Mouse (Mus musculus): Measurements from ENCODE around the gene Fthl17b. TPM values are rescaled to one million over a fixed set of nuclear protein-coding genes. Genes with fewer than 3 reads are reported as not detected.
"Not testable (repeated sequence)": the region's sequence is repeated elsewhere in the genome, so short reads cannot be mapped to it uniquely, and the experiment has no call there.

The Fthl17b gene
- total RNA-seq (2014; rRNA removed): not detected in 2 replicates
- polyA plus RNA-seq (2012; rRNA removed): not detected in 2 replicates

- not testable (repeated sequence) for H3K4me3 ChIP-seq (ENCODE audit: insufficient read depth, low read depth, low read length); H3K79me2 ChIP-seq (ENCODE audit: control insufficient read depth, insufficient read depth, low read length); H3K4me1 ChIP-seq (ENCODE audit: control insufficient read depth, insufficient read depth, low read length); H3K27me3 ChIP-seq (ENCODE audit: control insufficient read depth, insufficient read depth, low read length); H3K27ac ChIP-seq (replicated peaks; ENCODE audit: insufficient read depth, low read depth, low read length); H3K36me3 ChIP-seq (ENCODE audit: control insufficient read depth, insufficient read depth, low read length); DNase-seq (ENCODE audit: extremely low read depth, low read depth, low spot score); H3K9ac ChIP-seq (ENCODE audit: low read depth, low read length)
- WGBS: 95% methylated on average over 4 of the region's 11 CpGs
These were observed at the start of gene Fthl17b for GRCm38 (mm10) chrX:8962875-8963274. TSS of gene Fthl17b (minus strand) at chrX:8962975.

GRCm38 (mm10) chrX:8986655-8987054, 23.9 kb upstream of the Fthl17b start, which contains the start of gene Fthl17d:
TSS of gene Fthl17d (minus strand) at chrX:8986755.
- not testable (repeated sequence) for H3K79me2 ChIP-seq (ENCODE audit: control insufficient read depth, insufficient read depth, low read length); H3K9ac ChIP-seq (ENCODE audit: low read depth, low read length); H3K4me3 ChIP-seq (ENCODE audit: insufficient read depth, low read depth, low read length); H3K4me1 ChIP-seq (ENCODE audit: control insufficient read depth, insufficient read depth, low read length); H3K27me3 ChIP-seq (ENCODE audit: control insufficient read depth, insufficient read depth, low read length); H3K36me3 ChIP-seq (ENCODE audit: control insufficient read depth, insufficient read depth, low read length); H3K27ac ChIP-seq (replicated peaks; ENCODE audit: insufficient read depth, low read depth, low read length); DNase-seq (ENCODE audit: extremely low read depth, low read depth, low spot score)
- no CpG with 5 or more reads among the region's 9 CpGs for WGBS

- not testable (repeated sequence) for DNase-seq (ENCODE audit: extremely low read depth, low read depth, low spot score); H3K4me3 ChIP-seq (ENCODE audit: insufficient read depth, low read depth, low read length); H3K9ac ChIP-seq (ENCODE audit: low read depth, low read length); H3K4me1 ChIP-seq (ENCODE audit: control insufficient read depth, insufficient read depth, low read length); H3K27ac ChIP-seq (replicated peaks; ENCODE audit: insufficient read depth, low read depth, low read length); H3K79me2 ChIP-seq (ENCODE audit: control insufficient read depth, insufficient read depth, low read length); H3K27me3 ChIP-seq (ENCODE audit: control insufficient read depth, insufficient read depth, low read length); H3K36me3 ChIP-seq (ENCODE audit: control insufficient read depth, insufficient read depth, low read length)
- no CpG with 5 or more reads among the region's 11 CpGs for WGBS
These were observed 13.7 kb upstream of the Fthl17b start, which contains the start of gene Fthl17c for GRCm38 (mm10) chrX:8976459-8976858. TSS of gene Fthl17c (minus strand) at chrX:8976559.

- WGBS: 34% methylated on average over 4 of the region's 4 CpGs
- not testable (repeated sequence) for H3K4me3 ChIP-seq (ENCODE audit: insufficient read depth, low read depth, low read length); H3K9ac ChIP-seq (ENCODE audit: low read depth, low read length); H3K79me2 ChIP-seq (ENCODE audit: control insufficient read depth, insufficient read depth, low read length); H3K27me3 ChIP-seq (ENCODE audit: control insufficient read depth, insufficient read depth, low read length); H3K27ac ChIP-seq (replicated peaks; ENCODE audit: insufficient read depth, low read depth, low read length); H3K4me1 ChIP-seq (ENCODE audit: control insufficient read depth, insufficient read depth, low read length); H3K36me3 ChIP-seq (ENCODE audit: control insufficient read depth, insufficient read depth, low read length); DNase-seq (ENCODE audit: extremely low read depth, low read depth, low spot score)
- TF ChIP-seq CTCF (IDR thresholded peaks at IDR 0.05; ENCODE audit: low read depth, low read length): peak; percentile 4; the same call in 1 of the 2 replicates
These were observed 1.8 kb upstream of the Fthl17b start for GRCm38 (mm10) chrX:8964618-8965017.

GRCm38 (mm10) chrX:8948130-8948805, 14.5 kb downstream of the Fthl17b start:
- TF ChIP-seq CTCF (IDR thresholded peaks at IDR 0.05; ENCODE audit: low read depth, low read length): peak; percentile 56; the same call in 1 of the 2 replicates
- WGBS: 14% methylated on average over 7 of the region's 7 CpGs

GRCm38 (mm10) chrX:8944041-8944440, 18.7 kb downstream of the Fthl17b start:
- Histone ChIP-seq H3K36me3 (ENCODE audit: control insufficient read depth, insufficient read depth, low read length) (no peaks in the 10 kb centered on the region), H3K27me3 (ENCODE audit: control insufficient read depth, insufficient read depth, low read length) (no peaks in the 10 kb centered on the region), H3K9ac (ENCODE audit: low read depth, low read length) (no peak overlapping the region), H3K4me1 (ENCODE audit: control insufficient read depth, insufficient read depth, low read length) (no peaks in the 10 kb centered on the region), H3K4me3 (ENCODE audit: insufficient read depth, low read depth, low read length) (no peak overlapping the region), H3K79me2 (ENCODE audit: control insufficient read depth, insufficient read depth, low read length) (no peaks in the 10 kb centered on the region), H3K27ac (replicated peaks; ENCODE audit: insufficient read depth, low read depth, low read length) (no peak overlapping the region)
- WGBS: 81% methylated on average over 8 of the region's 8 CpGs
- TF ChIP-seq POLR2A (IDR thresholded peaks at IDR 0.05; ENCODE audit: extremely low read depth, insufficient read depth, low read length) (no peak), CTCF (IDR thresholded peaks at IDR 0.05; ENCODE audit: low read depth, low read length) (no peak)
- no peak for DNase-seq (ENCODE audit: extremely low read depth, low read depth, low spot score)

More at GRCm38 (mm10) chrX:8948130-8948805, 14.5 kb downstream of the Fthl17b start:
- H3K36me3 ChIP-seq (ENCODE audit: control insufficient read depth, insufficient read depth, low read length); H3K9ac ChIP-seq (ENCODE audit: low read depth, low read length); H3K27ac ChIP-seq (replicated peaks; ENCODE audit: insufficient read depth, low read depth, low read length); H3K27me3 ChIP-seq (ENCODE audit: control insufficient read depth, insufficient read depth, low read length); H3K4me3 ChIP-seq (ENCODE audit: insufficient read depth, low read depth, low read length); H3K4me1 ChIP-seq (ENCODE audit: control insufficient read depth, insufficient read depth, low read length); H3K79me2 ChIP-seq (ENCODE audit: control insufficient read depth, insufficient read depth, low read length): not testable (repeated sequence)
- DNase-seq (ENCODE audit: extremely low read depth, low read depth, low spot score): peak; percentile 38

Data from liver, adult 2 months (tissue).